Mouse (Mus musculus) cerebellum, adult 11-12 months (tissue): ENCODE measurements around the gene Parp14.
A peak's percentile ranks its signal among the peaks of the same experiment; 100 is the strongest.
"Not testable (repeated sequence)": the region's sequence is repeated elsewhere in the genome, so short reads cannot be mapped to it uniquely, and the experiment has no call there.

ENCODE experiments used
- DNase-seq: peaks from one replicate; pipeline ENCODE4 v3.0.0; 2022

The Parp14 gene

GRCm38 (mm10) chr16:35871048-35871851, at the start of gene Parp14:
TSS of gene Parp14 (minus strand) at chr16:35871544.
- no peak for DNase-seq

GRCm38 (mm10) chr16:35918721-35919543, 47.6 kb upstream of the Parp14 start:
- DNase-seq = no peak

GRCm38 (mm10) chr16:35914301-35914700, 43.0 kb upstream of the Parp14 start:
- DNase-seq = no peak

- DNase-seq = no peak
These were observed 42.2 kb upstream of the Parp14 start for GRCm38 (mm10) chr16:35913526-35913925.

- no peak for DNase-seq
These were observed 40.1 kb upstream of the Parp14 start for GRCm38 (mm10) chr16:35911449-35911848.

- DNase-seq = peak; percentile 10
These were observed 36.3 kb upstream of the Parp14 start for GRCm38 (mm10) chr16:35907432-35908201.

- DNase-seq = no peak
These were observed 35.5 kb upstream of the Parp14 start for GRCm38 (mm10) chr16:35906887-35907286.

- DNase-seq = no peak
These were observed 34.6 kb upstream of the Parp14 start for GRCm38 (mm10) chr16:35905819-35906485.

- DNase-seq = no peak
These were observed 34.0 kb upstream of the Parp14 start for GRCm38 (mm10) chr16:35905355-35905754.

GRCm38 (mm10) chr16:35904121-35904736, 32.9 kb upstream of the Parp14 start:
- DNase-seq = no peak

- DNase-seq = no peak
These were observed 31.8 kb upstream of the Parp14 start for GRCm38 (mm10) chr16:35903014-35903640.

GRCm38 (mm10) chr16:35900541-35900940, 29.2 kb upstream of the Parp14 start:
- DNase-seq = no peak

GRCm38 (mm10) chr16:35894997-35895396, 23.7 kb upstream of the Parp14 start:
- DNase-seq = no peak

- DNase-seq = not testable (repeated sequence)
These were observed 20.3 kb upstream of the Parp14 start for GRCm38 (mm10) chr16:35891603-35892002.

GRCm38 (mm10) chr16:35890645-35891044, 19.3 kb upstream of the Parp14 start:
- no peak for DNase-seq

GRCm38 (mm10) chr16:35888910-35889309, 17.6 kb upstream of the Parp14 start:
- no peak for DNase-seq

- DNase-seq = no peak
These were observed 16.8 kb upstream of the Parp14 start for GRCm38 (mm10) chr16:35888174-35888573.

GRCm38 (mm10) chr16:35874416-35874815, 3.1 kb upstream of the Parp14 start:
- DNase-seq = no peak

- DNase-seq = no peak
These were observed 1.2 kb upstream of the Parp14 start for GRCm38 (mm10) chr16:35872410-35873006.

- DNase-seq = no peak
These were observed 554 bp upstream of the Parp14 start for GRCm38 (mm10) chr16:35871898-35872297.

- no peak for DNase-seq
These were observed 730 bp downstream of the Parp14 start for GRCm38 (mm10) chr16:35870581-35871047.
